Mouse (Mus musculus) B cell, adult 2 months (primary cell): Measurements from ENCODE around the gene Reln.

ENCODE experiments used
- DNase-seq, 2 experiments: peaks; one replicate each; pipeline ENCODE4 v3.0.0; 2022

Gene Reln

DNA sequence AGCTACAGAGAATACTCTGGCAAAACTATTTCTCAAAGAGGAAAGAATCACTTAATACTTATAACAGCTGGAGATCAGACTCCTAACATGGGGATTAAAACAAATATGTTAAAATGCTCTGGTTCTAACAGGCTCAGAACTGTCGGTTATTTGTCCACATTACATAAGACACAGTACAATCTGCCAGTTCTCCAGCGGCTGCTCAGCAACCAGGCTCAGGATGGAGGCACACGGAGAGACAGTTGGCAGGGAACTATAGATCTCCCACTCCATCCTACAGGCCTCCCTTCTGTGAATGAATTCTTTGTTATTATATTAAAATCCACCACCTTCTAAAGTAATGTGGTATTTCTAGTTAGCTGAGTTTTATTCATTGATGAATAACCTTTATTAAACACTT lies 37.4 kb downstream of the Reln start:
- no peak for DNase-seq

GRCm38 (mm10) chr5:22303709-22304108 lies 40.8 kb downstream of the Reln start:
- DNase-seq: no peak

GRCm38 (mm10) chr5:22302309-22302708 lies 42.2 kb downstream of the Reln start:
- no peak for DNase-seq

DNA sequence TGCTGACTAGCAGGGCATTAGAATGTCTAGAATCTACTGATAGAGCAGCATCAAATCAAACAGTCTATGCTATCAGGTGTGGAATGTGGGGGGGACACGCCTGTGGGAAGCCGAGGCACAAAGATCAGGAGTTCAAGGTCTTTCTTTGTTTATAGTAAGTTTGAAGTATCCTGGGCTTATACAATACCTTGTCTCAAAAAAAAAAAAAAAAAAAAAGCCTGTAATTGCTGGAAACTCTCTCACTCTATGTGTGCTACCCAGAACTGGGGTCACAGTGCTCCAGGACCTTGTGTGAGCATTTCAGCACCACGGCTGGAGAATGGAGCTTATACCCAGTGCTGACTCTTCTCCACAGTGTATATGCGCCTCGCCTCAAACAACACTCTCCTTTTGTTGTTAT lies 43.7 kb downstream of the Reln start:
- DNase-seq: no peak

DNA sequence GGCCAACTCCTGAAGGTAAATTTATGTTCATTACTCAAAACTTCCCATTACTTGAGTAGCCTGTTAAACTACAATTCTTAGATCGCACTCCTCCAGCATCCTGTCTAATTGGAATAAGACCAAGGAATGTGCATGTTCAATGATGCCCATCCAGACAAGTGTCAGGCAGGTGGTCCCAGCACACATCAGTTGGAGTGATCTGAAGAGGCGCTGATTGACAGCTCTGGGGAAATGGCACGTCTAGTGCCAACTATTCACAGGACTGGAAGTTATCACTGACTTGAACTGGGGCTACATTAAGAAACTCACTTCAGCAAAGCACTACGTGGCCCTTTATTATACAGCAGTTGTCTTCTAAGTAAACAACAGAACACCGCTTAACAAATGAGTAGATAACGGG lies 44.5 kb downstream of the Reln start:
- no peak for DNase-seq

- DNase-seq: no peak
Observed at GRCm38 (mm10) chr5:22295161-22295560, 49.3 kb downstream of the Reln start.

- DNase-seq: no peak
Observed at GRCm38 (mm10) chr5:22291409-22291808, 53.1 kb downstream of the Reln start.

- no peak for DNase-seq
Observed at GRCm38 (mm10) chr5:22285396-22285795, 59.1 kb downstream of the Reln start.

DNA sequence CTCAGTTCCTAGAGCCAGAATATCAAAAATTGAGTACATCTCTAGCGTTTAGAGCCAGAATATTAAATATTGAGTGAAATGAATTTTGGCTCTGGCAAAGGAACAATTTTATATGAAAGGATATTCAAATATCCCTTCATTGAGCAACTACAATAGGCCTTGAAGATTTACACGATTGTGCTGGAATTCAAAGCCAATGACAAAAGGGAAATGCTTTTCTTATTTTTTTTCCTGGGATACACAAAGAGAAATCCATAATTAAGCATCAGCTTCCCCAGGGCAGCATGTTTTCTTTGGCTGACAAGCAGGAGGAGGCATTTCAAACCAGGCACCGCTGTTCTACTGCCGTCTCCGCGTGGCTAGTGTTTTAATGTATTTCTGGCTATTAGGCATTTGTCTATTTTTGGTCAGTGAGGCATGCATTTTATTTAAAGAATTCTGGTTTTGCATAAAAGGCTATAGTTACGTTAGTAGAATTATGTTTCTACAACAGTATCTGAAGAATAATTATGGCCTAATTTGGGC lies 62.3 kb downstream of the Reln start:
- DNase-seq: no peak

GRCm38 (mm10) chr5:22280534-22281164 lies 63.9 kb downstream of the Reln start:
- DNase-seq: no peak

DNA sequence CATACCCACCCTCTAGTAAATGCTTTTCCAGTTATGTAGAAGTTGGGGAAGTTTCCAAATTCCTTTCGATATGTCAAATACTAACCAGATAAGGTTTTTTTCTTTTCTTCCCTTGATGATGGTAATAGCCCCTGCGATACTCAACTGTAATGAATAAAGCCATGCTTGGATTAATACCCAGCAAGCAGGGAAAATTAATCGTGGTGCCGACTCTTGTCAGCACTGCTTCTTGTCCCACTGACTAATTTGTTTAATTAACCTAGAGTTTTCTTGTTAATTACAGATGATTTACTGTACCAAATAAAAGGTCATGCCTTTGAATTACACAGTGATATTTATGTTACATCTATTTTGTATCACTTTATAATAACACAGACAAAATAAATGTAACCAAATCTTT lies 65.3 kb downstream of the Reln start:
- DNase-seq: no peak

GRCm38 (mm10) chr5:22274134-22274533 lies 70.4 kb downstream of the Reln start:
- no peak for DNase-seq

- DNase-seq: no peak
Observed at GRCm38 (mm10) chr5:22266489-22267301, 77.8 kb downstream of the Reln start.

GRCm38 (mm10) chr5:22262351-22262765 lies 82.1 kb downstream of the Reln start:
- no peak for DNase-seq

DNA sequence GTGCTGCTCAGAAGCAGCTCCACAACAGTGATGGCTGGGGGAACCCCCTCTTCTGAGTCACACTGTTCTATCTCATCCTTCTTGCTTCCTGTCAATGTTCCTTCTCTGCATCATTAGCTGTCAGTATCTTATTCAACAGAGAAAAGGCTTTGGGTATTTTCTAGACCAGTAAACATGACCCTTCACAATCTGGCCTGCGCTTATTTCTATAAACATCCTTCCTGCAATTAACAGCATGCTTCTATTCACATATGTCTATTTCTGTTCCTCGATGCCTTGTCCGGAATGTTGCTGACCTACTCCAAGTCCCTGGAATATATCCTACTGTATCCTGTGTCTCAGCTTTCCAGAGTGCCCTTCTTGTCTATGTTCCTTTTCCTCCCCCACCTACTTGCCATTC lies 89.2 kb downstream of the Reln start:
- DNase-seq: no peak

GRCm38 (mm10) chr5:22253910-22254309 lies 90.6 kb downstream of the Reln start:
- no peak for DNase-seq

DNA sequence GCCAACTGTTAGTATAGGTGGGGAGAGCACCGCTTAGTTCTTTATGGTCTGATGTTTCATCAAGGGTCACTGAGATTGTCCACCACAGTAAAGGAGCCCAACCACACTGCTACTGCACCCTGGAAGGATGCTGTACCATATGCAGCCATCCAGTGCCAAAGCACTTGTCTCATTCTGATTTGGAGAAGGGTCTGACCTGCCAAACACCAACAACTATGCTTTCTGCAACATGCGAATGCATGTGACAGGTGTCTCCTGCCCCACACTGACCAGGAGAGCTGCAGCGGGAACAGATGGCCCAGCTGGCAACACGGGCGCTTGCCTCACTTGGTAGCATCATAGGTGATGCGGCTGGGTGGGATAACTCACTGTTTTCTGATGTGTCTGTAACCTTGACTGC lies 91.2 kb downstream of the Reln start:
- DNase-seq: no peak

- no peak for DNase-seq
Observed at GRCm38 (mm10) chr5:22247850-22248249, 96.7 kb downstream of the Reln start.

DNA sequence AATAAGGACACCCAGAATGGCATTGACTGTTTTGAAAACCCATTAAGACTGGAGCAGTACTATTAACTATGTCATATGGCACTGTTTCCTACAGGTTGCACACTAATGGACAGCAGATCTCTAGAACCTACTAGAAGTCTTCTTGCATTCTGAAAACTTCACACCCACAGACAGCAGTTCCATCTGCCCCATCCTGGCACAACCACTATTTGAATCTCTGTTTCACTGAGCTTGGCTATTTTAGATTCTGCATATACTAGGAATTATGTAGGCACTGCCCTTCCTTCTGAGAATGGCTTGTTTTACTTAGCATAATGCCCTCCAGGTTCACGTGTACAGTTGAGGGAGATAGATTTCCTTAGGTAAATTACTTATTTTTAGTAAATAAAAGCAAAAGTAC lies 99.4 kb downstream of the Reln start:
- DNase-seq: no peak

DNA sequence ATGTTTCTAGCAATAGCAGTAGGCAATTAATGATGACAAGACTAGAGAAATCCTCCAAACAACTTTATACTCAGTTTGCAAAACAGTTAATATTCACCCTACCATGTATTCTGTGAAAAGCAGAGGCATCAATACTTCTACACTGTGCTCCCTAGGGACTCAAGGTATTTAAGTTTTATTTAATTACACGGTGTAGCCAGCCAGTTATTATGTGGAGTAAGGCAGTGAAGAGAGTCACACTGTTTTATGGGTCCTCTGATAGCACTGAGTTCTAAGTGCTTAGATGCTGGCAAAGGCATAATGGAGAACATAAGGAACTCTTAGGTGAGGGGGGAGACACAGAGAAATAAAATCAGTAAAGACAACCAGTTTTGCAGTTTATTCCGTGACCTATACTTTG lies 101.0 kb downstream of the Reln start:
- no peak for DNase-seq

DNA sequence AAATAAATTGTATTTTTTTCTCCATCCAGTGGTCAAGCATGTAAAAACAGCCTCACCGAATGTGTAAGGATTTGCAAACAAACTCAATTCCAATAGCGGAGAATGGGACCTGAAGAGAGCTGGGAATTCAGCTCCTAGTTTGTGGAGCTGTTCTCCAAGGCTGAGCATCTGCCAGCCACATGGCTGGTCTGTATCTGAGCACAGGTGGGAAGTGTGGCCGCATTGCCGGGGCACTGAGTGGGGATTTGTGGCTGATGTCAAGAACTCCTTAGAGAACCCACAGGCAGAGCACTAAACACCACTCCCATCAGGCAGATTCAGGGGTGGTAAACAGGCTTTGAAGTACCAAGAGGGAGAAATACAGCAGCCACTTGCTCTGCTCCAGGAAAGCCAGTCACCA lies 102.9 kb downstream of the Reln start:
- no peak for DNase-seq

DNA sequence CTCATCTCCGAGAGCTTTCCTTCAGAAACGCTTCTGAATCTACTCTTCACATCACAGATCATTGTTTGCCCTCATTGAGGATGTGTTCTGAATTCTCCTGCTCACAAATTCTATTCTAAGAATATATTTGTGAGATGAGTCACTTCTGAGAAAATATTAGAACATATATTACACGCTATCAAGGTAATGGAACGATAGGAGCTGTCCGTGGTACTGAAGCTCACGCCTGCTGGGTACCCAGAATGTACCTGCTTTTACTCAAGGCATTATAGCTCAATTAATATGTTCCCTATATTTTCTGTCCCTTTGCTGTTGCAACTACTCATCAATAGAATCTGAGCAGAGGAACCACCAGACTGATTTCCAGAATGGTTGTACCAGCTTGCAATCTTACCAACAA lies 107.7 kb downstream of the Reln start:
- no peak for DNase-seq

DNA sequence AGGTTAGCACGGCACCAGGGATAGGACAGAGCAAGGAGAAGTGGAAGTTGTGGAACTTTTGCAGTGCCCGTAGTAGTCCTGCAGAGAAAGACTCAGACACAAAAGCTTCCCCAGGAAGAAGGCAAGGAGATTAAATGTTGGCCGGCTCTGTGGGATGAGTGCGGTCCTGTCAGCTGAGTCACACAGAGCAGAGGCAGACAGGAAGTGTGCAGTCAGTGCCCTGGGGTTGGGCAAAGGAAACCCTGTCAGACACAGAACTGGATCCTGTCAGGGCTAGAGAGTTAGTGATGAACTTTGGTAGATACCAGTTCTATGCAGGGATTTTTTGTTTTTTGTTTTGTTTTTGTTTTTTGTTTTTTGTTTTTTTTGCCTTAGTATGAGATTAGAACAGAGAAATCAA lies 120.0 kb downstream of the Reln start:
- no peak for DNase-seq

DNA sequence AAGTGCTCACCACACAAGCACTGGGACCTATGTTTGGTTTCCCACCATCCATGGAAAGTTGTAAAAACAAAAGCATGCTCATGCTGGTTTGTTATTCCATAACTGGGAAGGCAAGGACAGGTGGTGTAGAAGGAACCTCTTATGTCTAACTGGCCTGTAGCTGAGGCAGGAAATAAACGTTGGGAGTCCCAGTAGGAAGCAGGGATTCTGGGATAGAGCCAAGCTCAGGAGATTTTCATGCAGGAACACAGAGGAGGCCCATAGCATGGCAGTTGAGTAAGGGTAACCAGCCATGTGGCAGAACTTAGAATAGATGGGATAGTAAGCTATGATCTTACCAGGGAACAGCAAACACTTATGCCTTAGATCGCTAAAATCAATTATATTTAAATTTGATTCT lies 120.6 kb downstream of the Reln start:
- DNase-seq: no peak
